Mouse (Mus musculus) myocyte (in vitro differentiated cells): ENCODE measurements around the gene Lrfn1. TPM values are rescaled to one million over a fixed set of nuclear protein-coding genes. Genes with fewer than 3 reads are reported as not detected.

ENCODE experiments used
- H3K27me3 ChIP-seq: one replicate; pipeline ENCODE4 v1.6.1; 2011; ENCODE audit not compliant: control insufficient read depth, insufficient read depth, insufficient read length
- H3K36me3 ChIP-seq: one replicate; pipeline ENCODE4 v1.6.1; 2011; ENCODE audit not compliant: control insufficient read depth, insufficient read depth
- H3K4me2 ChIP-seq: one replicate; pipeline ENCODE4 v1.6.1; 2011; ENCODE audit warnings: low read depth, control low read depth
- H3K4me3 ChIP-seq: one replicate; pipeline ENCODE4 v1.5.1; 2011; ENCODE audit warnings: mild to moderate bottlenecking, control low read depth, moderate library complexity
- H3K79me2 ChIP-seq: one replicate; pipeline ENCODE4 v1.6.1; 2011; ENCODE audit not compliant: control insufficient read depth, insufficient read depth
- H3ac ChIP-seq: one replicate; pipeline ENCODE4 v1.6.1; 2011; ENCODE audit not compliant: control insufficient read depth, insufficient read length
- CEBPB ChIP-seq: IDR thresholded peaks from 2 replicates; pipeline ENCODE4 v1.6.1; 2011; ENCODE audit warnings: mild to moderate bottlenecking, moderate library complexity; ENCODE audit not compliant: poor library complexity, insufficient read depth, severe bottlenecking
- E2F4 ChIP-seq: IDR thresholded peaks from one replicate; pipeline ENCODE4 v1.6.1; 2011; ENCODE audit warnings: mild to moderate bottlenecking, control low read depth, moderate library complexity; ENCODE audit not compliant: insufficient read depth
- MAX ChIP-seq: IDR thresholded peaks from one replicate; pipeline ENCODE4 v1.6.1; 2011; ENCODE audit warnings: low read depth, mild to moderate bottlenecking, control low read depth
- MYOD1 ChIP-seq, 3 experiments: IDR thresholded peaks; one replicate each; pipeline ENCODE4 v1.6.1; 2011; ENCODE audit warnings: control low read depth in 2 of 3, low read depth in 2 of 3, mild to moderate bottlenecking in 2 of 3, moderate library complexity in 1 of 3; ENCODE audit not compliant: insufficient read length in 2 of 3, control insufficient read depth in 1 of 3
- MYOG ChIP-seq, 3 experiments: IDR thresholded peaks; one replicate each; pipeline ENCODE4 v1.6.1; 2011; ENCODE audit warnings: control low read depth in 2 of 3, low read depth in 2 of 3, mild to moderate bottlenecking in 2 of 3; ENCODE audit not compliant: insufficient read length in 2 of 3, control insufficient read depth in 1 of 3, insufficient read depth in 1 of 3
- POLR2A ChIP-seq: IDR thresholded peaks from one replicate; pipeline ENCODE4 v1.6.1; 2011; ENCODE audit warnings: low read depth, mild to moderate bottlenecking, control low read depth, moderate library complexity; ENCODE audit not compliant: insufficient read length
- POLR2AphosphoS2 ChIP-seq: IDR thresholded peaks from one replicate; pipeline ENCODE4 v1.6.1; 2011; ENCODE audit warnings: low read depth, control low read depth; ENCODE audit not compliant: insufficient read length
- REST ChIP-seq: IDR thresholded peaks from one replicate; pipeline ENCODE4 v1.6.1; 2011; ENCODE audit warnings: mild to moderate bottlenecking, control low read depth, moderate library complexity; ENCODE audit not compliant: insufficient read depth, insufficient read length
- SRF ChIP-seq: IDR thresholded peaks from one replicate; pipeline ENCODE4 v1.6.1; 2011; ENCODE audit warnings: low read depth; ENCODE audit not compliant: control insufficient read depth, insufficient read length
- TCF12 ChIP-seq: IDR thresholded peaks from one replicate; pipeline ENCODE4 v1.6.1; 2011; ENCODE audit warnings: mild to moderate bottlenecking, control low read depth; ENCODE audit not compliant: poor library complexity, insufficient read depth, severe bottlenecking
- TCF3 ChIP-seq: IDR thresholded peaks from one replicate; pipeline ENCODE4 v1.6.1; 2011; ENCODE audit warnings: low read depth, control low read depth; ENCODE audit not compliant: insufficient read length
- USF1 ChIP-seq: IDR thresholded peaks from one replicate; pipeline ENCODE4 v1.6.1; 2011; ENCODE audit warnings: low read depth, mild to moderate bottlenecking, control low read depth, moderate library complexity
- polyA plus RNA-seq: library from polyadenylated mRNA; unstranded; fragments of >200 nt; fragmentation: generic; extraction: Trizol; gene quantifications from one replicate; pipeline ENCODE4 v1.2.1, GENCODE M21; 2012; ENCODE audit warnings: missing spikeins

The Lrfn1 gene
- polyA plus RNA-seq, 1 experiment = not detected

- no peaks in the 10 kb centered on the region for H3K36me3 ChIP-seq
- peaks cover 58% of the 10 kb centered on the region for H3K27me3 ChIP-seq
- no peak for TF ChIP-seq CEBPB
- no peak for TF ChIP-seq USF1
- TF ChIP-seq TCF3 = no peak
- TF ChIP-seq E2F4 = no peak
- no peak for TF ChIP-seq MAX
- H3K4me3 ChIP-seq = no peak overlapping the region
- H3K79me2 ChIP-seq = no peaks in the 10 kb centered on the region
- no peak overlapping the region for H3K4me2 ChIP-seq
- no peak overlapping the region for H3ac ChIP-seq
Measured at GRCm38 (mm10) chr7:28467213-28467751, 15.5 kb downstream of the Lrfn1 start.

DNA sequence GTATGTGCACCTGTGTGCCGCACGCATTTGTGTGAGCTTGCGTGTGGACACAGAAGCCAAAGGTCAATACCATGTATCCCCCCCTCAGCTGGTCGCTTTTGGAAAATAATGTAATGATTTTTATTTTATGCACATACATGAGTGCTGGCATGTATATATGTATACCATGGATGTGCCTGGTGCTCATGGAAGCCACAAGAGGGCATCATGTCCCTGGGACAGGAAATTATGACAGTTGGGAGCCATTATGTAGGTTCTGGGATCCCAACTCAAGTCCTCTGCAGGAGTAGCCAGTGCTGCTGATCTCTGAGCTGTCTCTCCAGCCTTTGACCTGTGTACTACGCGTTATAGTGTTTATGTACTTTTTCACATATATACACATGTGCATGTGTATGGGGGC lies 24.4 kb downstream of the Lrfn1 start:
- Histone ChIP-seq H3ac (no peak overlapping the region), H3K79me2 (no peaks in the 10 kb centered on the region), H3K4me3 (no peak overlapping the region), H3K36me3 (no peaks in the 10 kb centered on the region), H3K4me2 (no peak overlapping the region), H3K27me3 (peaks cover 31% of the 10 kb centered on the region)
- no peak for TF ChIP-seq MYOD1 (IDR thresholded peaks at IDR 0.05; ENCODE audit: control insufficient read depth in 1 of 3, insufficient read length in 2 of 3, low read depth in 2 of 3)
- TF ChIP-seq REST = no peak
- no peak for TF ChIP-seq CEBPB
- no peak for TF ChIP-seq POLR2A
- TF ChIP-seq E2F4 = no peak
- no peak for TF ChIP-seq USF1
- TF ChIP-seq MYOG (IDR thresholded peaks at IDR 0.05; ENCODE audit: control insufficient read depth in 1 of 3, insufficient read depth in 1 of 3, insufficient read length in 2 of 3, low read depth in 2 of 3) = no peak
- TF ChIP-seq SRF = no peak
- no peak for TF ChIP-seq TCF12
- no peak for TF ChIP-seq POLR2AphosphoS2
- no peak for TF ChIP-seq MAX
- no peak for TF ChIP-seq TCF3

DNA sequence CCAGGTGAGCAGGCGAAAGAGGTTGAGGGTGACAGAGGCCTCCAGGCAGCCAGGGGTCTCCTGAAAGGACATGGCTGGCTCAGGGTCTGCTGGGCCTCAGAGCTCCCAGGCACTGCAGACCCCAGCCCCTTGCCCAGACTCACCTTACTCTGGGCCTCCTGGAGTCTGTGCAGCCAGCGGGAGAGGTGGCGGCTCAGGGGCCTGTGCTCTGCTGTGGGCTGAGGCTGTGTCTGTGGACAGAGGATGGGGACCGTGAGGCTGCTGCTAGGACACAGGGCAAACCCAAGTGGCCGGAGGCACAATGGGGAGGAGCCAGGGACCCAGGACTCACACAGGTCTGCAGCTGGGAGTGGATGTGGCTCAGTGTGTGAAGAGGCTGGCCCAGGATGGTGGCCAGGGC lies 25.6 kb downstream of the Lrfn1 start:
- no peak for TF ChIP-seq MYOG (IDR thresholded peaks at IDR 0.05; ENCODE audit: control insufficient read depth in 1 of 3, insufficient read depth in 1 of 3, insufficient read length in 2 of 3, low read depth in 2 of 3)
- TF ChIP-seq TCF12 = no peak
- no peak for TF ChIP-seq MYOD1 (IDR thresholded peaks at IDR 0.05; ENCODE audit: control insufficient read depth in 1 of 3, insufficient read length in 2 of 3, low read depth in 2 of 3)
- TF ChIP-seq USF1 = no peak
- TF ChIP-seq POLR2A = no peak
- no peak for TF ChIP-seq CEBPB
- TF ChIP-seq SRF = no peak
- TF ChIP-seq POLR2AphosphoS2 = no peak
- no peak for TF ChIP-seq REST
- no peak for TF ChIP-seq MAX
- no peak for TF ChIP-seq TCF3
- TF ChIP-seq E2F4 = no peak
- Histone ChIP-seq H3K79me2 (no peaks in the 10 kb centered on the region), H3K27me3 (peaks cover 38% of the 10 kb centered on the region), H3ac (no peak overlapping the region), H3K4me3 (no peak overlapping the region), H3K36me3 (no peaks in the 10 kb centered on the region), H3K4me2 (no peak overlapping the region)

- no peaks in the 10 kb centered on the region for H3K79me2 ChIP-seq
- H3K36me3 ChIP-seq = no peaks in the 10 kb centered on the region
- H3K27me3 ChIP-seq = peaks cover 30% of the 10 kb centered on the region
- no peak overlapping the region for H3K4me2 ChIP-seq
- no peak overlapping the region for H3ac ChIP-seq
- TF ChIP-seq TCF3 (no peak), E2F4 (no peak), MYOG (IDR thresholded peaks at IDR 0.05; ENCODE audit: control insufficient read depth in 1 of 3, insufficient read depth in 1 of 3, insufficient read length in 2 of 3, low read depth in 2 of 3) (no peak), REST (no peak), POLR2A (no peak), MYOD1 (IDR thresholded peaks at IDR 0.05; ENCODE audit: control insufficient read depth in 1 of 3, insufficient read length in 2 of 3, low read depth in 2 of 3) (no peak), MAX (no peak), SRF (no peak), USF1 (no peak), CEBPB (no peak), POLR2AphosphoS2 (no peak), TCF12 (no peak)
- no peak overlapping the region for H3K4me3 ChIP-seq
Measured at GRCm38 (mm10) chr7:28478854-28479253, 27.1 kb downstream of the Lrfn1 start.

DNA sequence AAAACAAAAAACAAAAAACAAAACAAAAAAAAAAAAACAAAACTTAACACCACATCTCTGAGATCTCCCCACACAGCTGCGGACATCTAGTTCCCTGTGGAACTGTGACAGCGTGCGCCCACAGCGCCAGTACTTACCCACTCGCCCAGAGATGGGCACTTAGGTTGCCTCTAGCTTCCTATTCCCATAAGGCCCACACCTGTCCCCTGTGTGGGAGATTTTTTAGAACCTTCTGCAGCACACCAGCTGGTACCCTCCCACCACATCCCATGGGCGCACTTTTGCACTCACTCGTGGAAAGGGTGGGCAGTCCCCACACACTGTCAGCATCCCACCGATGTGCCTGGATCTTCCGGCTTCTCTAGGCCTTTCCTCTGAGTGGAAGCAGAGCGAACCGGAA lies 31.1 kb downstream of the Lrfn1 start:
- peaks cover 23% of the 10 kb centered on the region for H3K27me3 ChIP-seq
- no peak overlapping the region for H3ac ChIP-seq
- no peaks in the 10 kb centered on the region for H3K79me2 ChIP-seq
- H3K36me3 ChIP-seq = no peaks in the 10 kb centered on the region
- no peak overlapping the region for H3K4me3 ChIP-seq
- H3K4me2 ChIP-seq = no peak overlapping the region
- TF ChIP-seq CEBPB (no peak), SRF (no peak), MAX (no peak), MYOG (IDR thresholded peaks at IDR 0.05; ENCODE audit: control insufficient read depth in 1 of 3, insufficient read depth in 1 of 3, insufficient read length in 2 of 3, low read depth in 2 of 3) (no peak), POLR2AphosphoS2 (no peak), E2F4 (no peak), MYOD1 (IDR thresholded peaks at IDR 0.05; ENCODE audit: control insufficient read depth in 1 of 3, insufficient read length in 2 of 3, low read depth in 2 of 3) (no peak), TCF3 (no peak), POLR2A (no peak), REST (no peak), USF1 (no peak), TCF12 (no peak)
